Mouse (Mus musculus) kidney, postnatal 0 days (tissue): ENCODE measurements at regions not wholly inside any gene's neighbourhood (a gene's known extent, or its start where the extent isn't known, plus 50 kb on each side); places are given as distances from the start of the nearest gene placed in this dataset.

Experiments used
- ATAC-seq: fragments of 200-750 bp; cut with Nextera tagmentation; replicated peaks from 2 replicates; pipeline ENCODE4 v1.8.0; 2017; ENCODE audit warnings: low read depth, moderate number of reproducible peaks, moderate TSS enrichment, moderate library complexity; ENCODE audit not compliant: low FRiP score
- DNase-seq: peaks from one replicate; pipeline ENCODE4 v3.0.0-alpha.2; 2016; ENCODE audit warnings: low spot score
- H3K27ac ChIP-seq: fragments of 300-500 bp; sonication (generic); 2 replicates; pipeline ENCODE4 v1.5.1; 2014; ENCODE audit warnings: mild to moderate bottlenecking
- H3K27me3 ChIP-seq: fragments of 300-500 bp; sonication (generic); 2 replicates; pipeline ENCODE4 v1.6.1; 2014; ENCODE audit warnings: low read length, mixed read lengths; ENCODE audit not compliant: insufficient read depth
- H3K36me3 ChIP-seq: fragments of 300-500 bp; sonication (generic); 2 replicates; pipeline ENCODE4 v1.6.1; 2014; ENCODE audit warnings: low read length, mixed read lengths; ENCODE audit not compliant: insufficient read depth
- H3K4me1 ChIP-seq: fragments of 300-500 bp; sonication (generic); replicated peaks from 2 replicates; pipeline ENCODE4 v1.6.1; 2014; ENCODE audit warnings: antibody characterized with exemption, low read length, mixed read lengths; ENCODE audit not compliant: insufficient read depth
- H3K4me2 ChIP-seq: fragments of 300-500 bp; sonication (generic); 2 replicates; pipeline ENCODE4 v1.6.1; 2014; ENCODE audit warnings: mild to moderate bottlenecking, low read length, moderate library complexity, mixed read lengths
- H3K4me3 ChIP-seq: fragments of 300-500 bp; sonication (generic); replicated peaks from 2 replicates; pipeline ENCODE4 v1.5.1; 2014; ENCODE audit warnings: low read depth, low read length
- H3K9ac ChIP-seq: fragments of 300-500 bp; sonication (generic); 2 replicates; pipeline ENCODE4 v1.6.1; 2014; ENCODE audit warnings: low read depth, low read length
- H3K9me3 ChIP-seq: fragments of 300-500 bp; sonication (generic); replicated peaks from 2 replicates; pipeline ENCODE4 v1.6.1; 2016; ENCODE audit warnings: low read length, inconsistent platforms, mixed read lengths
- CTCF ChIP-seq: IDR thresholded peaks from 2 replicates; pipeline ENCODE4 v1.5.1; 2016; ENCODE audit warnings: antibody characterized with exemption, low read depth, mild to moderate bottlenecking, moderate library complexity
- WGBS: fragments of 180-500 bp; shearing (Covaris S2); extraction: QIAGEN DNeasy Blood & Tissue Kit; methylation state at CpG from one replicate; pipeline ENCODE4 v1.1.7; 2014; 5-methylcytosine and 5-hydroxymethylcytosine counted together

- Histone ChIP-seq H3K27me3 (no peaks in the 10 kb centered on the region), H3K9ac (no peak overlapping the region), H3K4me2 (no peak overlapping the region), H3K4me1 (no peaks in the 10 kb centered on the region), H3K9me3 (no peaks in the 10 kb centered on the region), H3K27ac (no peak overlapping the region), H3K4me3 (no peak overlapping the region), H3K36me3 (no peaks in the 10 kb centered on the region)
- TF ChIP-seq CTCF: no peak
- WGBS: 92% methylated on average over 5 of the region's 5 CpGs
- DNase-seq: no peak
- no peak for ATAC-seq
These were observed 148.0 kb downstream of the Tle3 start for GRCm38 (mm10) chr9:61520136-61520535.

DNA sequence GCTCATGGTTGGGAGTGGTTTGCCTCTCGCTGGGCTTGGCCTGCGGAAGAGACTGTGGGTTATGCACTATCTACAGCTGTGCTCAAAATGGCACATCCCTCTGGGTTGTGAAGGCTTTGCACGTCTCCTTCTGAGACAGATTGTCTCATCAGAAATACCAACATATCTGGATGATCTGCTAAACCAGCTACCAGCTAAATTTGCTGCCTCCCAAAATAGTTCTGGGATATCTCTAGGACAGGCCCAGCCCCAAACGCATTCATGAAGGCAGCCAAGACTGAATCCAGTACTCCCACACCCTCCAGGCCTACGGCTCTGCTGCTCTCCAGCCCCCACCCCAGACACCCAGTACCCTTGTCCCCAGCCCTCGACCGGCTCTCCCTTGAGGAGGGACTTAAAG, 145.7 kb downstream of the Tle3 start:
- no peaks in the 10 kb centered on the region for H3K4me1 ChIP-seq
- no peak overlapping the region for H3K9ac ChIP-seq
- no peaks in the 10 kb centered on the region for H3K36me3 ChIP-seq
- no peaks in the 10 kb centered on the region for H3K9me3 ChIP-seq
- H3K4me2 ChIP-seq: no peak overlapping the region
- 81% methylated on average over 7 of the region's 7 CpGs for WGBS
- H3K27ac ChIP-seq: no peak overlapping the region
- no peak for TF ChIP-seq CTCF
- no peaks in the 10 kb centered on the region for H3K27me3 ChIP-seq
- DNase-seq: no peak
- no peak for ATAC-seq
- no peak overlapping the region for H3K4me3 ChIP-seq

DNA sequence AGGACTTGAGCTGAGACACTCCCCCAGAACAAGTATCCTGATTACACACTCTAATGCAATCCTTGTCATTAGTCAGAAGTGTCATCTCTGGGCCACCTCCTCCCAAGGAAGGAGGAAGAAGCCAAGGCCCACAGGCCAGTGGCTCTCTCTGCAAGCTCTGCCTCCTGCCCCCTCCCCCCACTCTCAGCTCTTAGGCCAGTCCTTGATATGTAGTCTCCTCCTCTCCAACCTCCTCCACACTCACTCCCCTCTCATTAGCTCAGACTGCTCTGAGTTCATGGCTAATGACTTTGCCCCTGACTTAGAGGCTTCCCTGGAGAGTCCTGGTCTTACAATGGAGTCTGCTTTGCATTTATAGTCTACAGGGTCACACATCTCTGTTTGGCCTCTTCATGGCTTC, 139.3 kb downstream of the Tle3 start:
- DNase-seq (peak; percentile 66), ATAC-seq (no peak)
- peaks cover 16% of the 10 kb centered on the region; the same call in 1 of the 2 replicates for H3K27me3 ChIP-seq
- no peak overlapping the region for H3K4me3 ChIP-seq
- H3K9ac ChIP-seq: no peak overlapping the region
- no peak overlapping the region for H3K4me2 ChIP-seq
- H3K36me3 ChIP-seq: no peaks in the 10 kb centered on the region
- H3K27ac ChIP-seq: no peak overlapping the region
- TF ChIP-seq CTCF: no peak
- no peaks in the 10 kb centered on the region; the same call in 1 of the 2 replicates for H3K4me1 ChIP-seq
- H3K9me3 ChIP-seq: no peaks in the 10 kb centered on the region

DNA sequence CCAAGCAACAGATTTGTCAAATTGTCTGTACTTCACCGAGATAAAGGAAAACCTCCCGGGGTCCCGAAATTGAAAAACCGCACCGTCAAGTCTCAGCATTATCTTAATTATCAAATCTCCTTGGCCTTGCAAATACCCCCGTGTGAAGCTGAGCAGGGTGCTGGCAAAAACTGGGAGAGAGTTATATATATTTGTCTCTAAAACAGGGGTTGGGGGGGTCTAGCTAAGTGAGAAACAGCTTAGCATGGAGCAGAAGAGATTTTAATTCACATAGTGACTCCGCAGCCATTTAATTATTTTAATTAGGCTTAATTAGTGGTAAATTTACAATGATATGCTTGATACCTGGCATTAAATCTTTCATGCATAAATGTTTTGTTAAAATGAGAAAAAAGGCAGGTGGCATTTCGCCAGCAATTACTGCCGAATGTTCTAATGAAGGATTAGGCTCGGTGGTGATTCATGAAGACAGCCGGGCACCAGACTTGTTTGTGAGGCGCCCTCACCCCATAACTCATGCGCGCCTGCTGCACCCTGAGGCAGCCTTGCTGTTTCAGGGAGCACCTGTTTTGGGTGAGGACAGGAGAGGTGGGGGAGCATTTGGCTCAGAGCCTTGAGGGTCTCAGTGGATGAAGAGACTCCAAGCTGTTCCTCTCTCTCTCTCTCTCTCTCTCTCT, 138.2 kb downstream of the Tle3 start:
- H3K9me3 ChIP-seq: no peaks in the 10 kb centered on the region
- no peak for TF ChIP-seq CTCF
- H3K4me3 ChIP-seq: no peak overlapping the region
- no peaks in the 10 kb centered on the region; the same call in 1 of the 2 replicates for H3K4me1 ChIP-seq
- DNase-seq (no peak), ATAC-seq (no peak)
- H3K4me2 ChIP-seq: peak overlapping the region; percentile 17; the same call in 1 of the 2 replicates
- H3K36me3 ChIP-seq: no peaks in the 10 kb centered on the region
- WGBS: 14% methylated on average over 14 of the region's 14 CpGs
- no peak overlapping the region for H3K27ac ChIP-seq
- H3K27me3 ChIP-seq: peaks cover 16% of the 10 kb centered on the region; the same call in 1 of the 2 replicates
- H3K9ac ChIP-seq: no peak overlapping the region

- ATAC-seq (no peak), DNase-seq (peak; percentile 31)
- H3K9ac ChIP-seq: no peak overlapping the region
- H3K9me3 ChIP-seq: no peaks in the 10 kb centered on the region
- H3K36me3 ChIP-seq: no peaks in the 10 kb centered on the region
- 12% methylated on average over 26 of the region's 26 CpGs for WGBS
- H3K4me3 ChIP-seq: no peak overlapping the region
- H3K27me3 ChIP-seq: peaks cover 16% of the 10 kb centered on the region; the same call in 1 of the 2 replicates
- H3K4me2 ChIP-seq: peak overlapping the region; percentile 17; the same call in 1 of the 2 replicates
- TF ChIP-seq CTCF: no peak; the same call in 1 of the 2 replicates
- H3K4me1 ChIP-seq: no peaks in the 10 kb centered on the region; the same call in 1 of the 2 replicates
- no peak overlapping the region for H3K27ac ChIP-seq
These were observed 137.5 kb downstream of the Tle3 start for GRCm38 (mm10) chr9:61509591-61510191.

GRCm38 (mm10) chr9:61509091-61509490, 136.9 kb downstream of the Tle3 start:
- Histone ChIP-seq H3K36me3 (no peaks in the 10 kb centered on the region), H3K9me3 (no peaks in the 10 kb centered on the region), H3K27ac (no peak overlapping the region), H3K9ac (no peak overlapping the region), H3K27me3 (peaks cover 16% of the 10 kb centered on the region; the same call in 1 of the 2 replicates), H3K4me3 (no peak overlapping the region), H3K4me1 (no peaks in the 10 kb centered on the region; the same call in 1 of the 2 replicates), H3K4me2 (no peak overlapping the region)
- ATAC-seq (no peak), DNase-seq (no peak)
- TF ChIP-seq CTCF: no peak
- WGBS: 66% methylated on average over 5 of the region's 5 CpGs
